Mouse (Mus musculus) bone marrow, adult 2 months (tissue): ENCODE data around the gene Gm11214. TPM values are rescaled to one million over a fixed set of nuclear protein-coding genes. Genes with fewer than 3 reads are reported as not detected.

Experiments used
- H3K27ac ChIP-seq: fragments of 200-500 bp; 2 replicates; pipeline ENCODE4 v1.5.1; 2012; ENCODE audit warnings: low read depth, mild to moderate bottlenecking, control low read depth, inconsistent platforms, low read length; ENCODE audit not compliant: control insufficient read depth, poor library complexity, insufficient read depth
- H3K4me1 ChIP-seq: fragments of 200-500 bp; 2 replicates; pipeline ENCODE4 v1.6.1; 2011; ENCODE audit warnings: low read length; ENCODE audit not compliant: control insufficient read depth, insufficient read depth
- H3K4me3 ChIP-seq: fragments of 200-500 bp; replicated peaks from 2 replicates; pipeline ENCODE3; 2011; ENCODE audit warnings: mild to moderate bottlenecking, low read depth, low read length, control low read depth; ENCODE audit not compliant: control insufficient read depth
- CTCF ChIP-seq: fragments of 200-500 bp; IDR thresholded peaks from 2 replicates; pipeline ENCODE4 v1.5.1; 2011; ENCODE audit warnings: low read length, control low read depth; ENCODE audit not compliant: control insufficient read depth, insufficient read depth
- POLR2A ChIP-seq: fragments of 200-500 bp; IDR thresholded peaks from 2 replicates; pipeline ENCODE4 v1.6.1; 2011; ENCODE audit warnings: low read depth, mild to moderate bottlenecking, control low read depth, low read length, borderline replicate concordance; ENCODE audit not compliant: control insufficient read depth
- WGBS: fragments of 180-500 bp; shearing (Covaris S2); methylation state at CpG from one replicate; pipeline ENCODE4 v1.1.7; 2018; 5-methylcytosine and 5-hydroxymethylcytosine counted together
- polyA plus RNA-seq: library from polyadenylated mRNA; stranded (reverse); fragments of >200 nt; gene quantifications from 2 replicates; pipeline ENCODE4 v1.2.4, GENCODE M21; 2011; ENCODE audit warnings: low replicate concordance; ENCODE audit not compliant: missing spikeins, insufficient read depth, insufficient read length

Gm11214 gene
- polyA plus RNA-seq, 1 experiment: not detected

DNA sequence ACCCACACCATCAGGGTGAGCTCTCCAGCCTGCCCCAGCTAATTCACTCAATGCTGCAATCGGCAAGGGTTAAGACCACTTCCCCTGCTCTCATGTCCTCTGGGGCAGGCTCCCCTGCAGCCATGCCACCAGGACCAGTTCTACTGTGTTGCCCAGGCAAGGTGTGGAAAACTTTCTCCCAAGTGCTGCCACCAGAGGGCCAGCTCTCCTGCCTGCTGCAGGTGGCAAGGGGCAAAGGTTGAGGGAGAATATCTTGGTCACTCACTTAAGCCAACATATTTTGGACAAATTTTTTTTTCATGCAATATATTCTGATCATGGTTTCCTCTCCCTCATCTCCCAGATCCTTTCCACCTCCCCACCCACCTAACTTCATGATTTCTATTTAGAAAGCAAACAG, 8.8 kb downstream of the Gm11214 start:
- Histone ChIP-seq H3K4me1 (no peaks in the 10 kb centered on the region), H3K27ac (no peak overlapping the region), H3K4me3 (no peak overlapping the region)
- TF ChIP-seq CTCF: no peak
- TF ChIP-seq POLR2A: no peak
- WGBS: 25% methylated on average over 1 of the region's 1 CpGs

DNA sequence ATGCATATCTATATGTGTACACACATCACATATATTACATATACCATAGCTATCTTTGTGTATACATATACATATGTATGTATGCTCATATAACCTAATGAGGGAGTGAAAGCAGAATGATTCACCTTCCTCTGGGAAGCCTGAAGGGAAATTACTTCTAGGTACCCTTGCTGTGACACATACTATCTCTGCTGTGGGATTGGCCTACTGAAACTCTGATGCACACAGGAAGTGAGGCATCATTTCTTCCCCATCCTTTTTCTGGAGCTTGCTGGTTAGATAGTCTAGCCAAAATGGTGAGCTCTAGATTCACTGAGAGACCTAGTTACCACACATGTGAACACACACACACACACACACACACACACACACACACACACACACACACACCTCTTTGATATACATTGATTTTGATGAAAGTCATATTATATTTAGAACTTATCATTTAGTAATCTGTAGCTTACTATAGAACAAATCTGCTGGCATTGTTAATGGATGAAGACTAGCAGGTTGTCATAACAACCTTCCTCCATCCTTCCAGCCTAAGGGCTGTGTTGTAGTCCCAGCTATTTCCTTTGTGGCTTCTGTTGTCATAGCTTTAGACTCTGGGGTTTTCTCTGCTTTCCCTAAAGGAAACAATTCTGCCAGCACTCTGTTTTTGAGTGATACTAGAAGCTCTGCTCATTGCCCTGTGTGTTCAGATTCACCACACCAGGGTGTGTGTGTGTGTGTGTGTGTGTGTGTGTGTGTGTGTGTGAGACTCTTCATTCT, 19.0 kb downstream of the Gm11214 start:
- H3K4me1 ChIP-seq: no peaks in the 10 kb centered on the region
- H3K27ac ChIP-seq: no peak overlapping the region
- TF ChIP-seq CTCF: no peak
- no peak for TF ChIP-seq POLR2A
- no peak overlapping the region for H3K4me3 ChIP-seq

DNA sequence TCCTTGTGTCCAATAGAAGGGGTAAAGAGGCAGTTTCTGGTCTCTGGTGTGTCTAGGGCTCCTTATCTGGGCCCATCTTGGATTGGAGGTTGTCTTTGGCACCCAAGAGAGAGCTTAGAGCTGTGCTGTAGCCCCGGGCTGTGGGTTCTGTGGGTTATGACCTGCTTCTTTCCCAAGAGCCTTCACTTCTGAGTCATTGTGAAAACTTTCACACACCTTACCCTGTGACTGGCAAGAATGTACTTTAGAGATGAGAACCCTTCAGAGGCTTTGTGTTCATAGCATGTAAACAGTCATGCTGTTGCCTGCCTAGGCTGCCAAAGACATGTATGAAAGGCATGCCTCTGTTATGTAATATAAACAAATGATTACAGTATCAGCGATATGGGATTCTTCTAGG, 23.3 kb downstream of the Gm11214 start:
- TF ChIP-seq CTCF (no peak), POLR2A (no peak)
- Histone ChIP-seq H3K4me3 (no peak overlapping the region), H3K27ac (no peak overlapping the region), H3K4me1 (no peaks in the 10 kb centered on the region)
- WGBS: 50% methylated on average over 2 of the region's 2 CpGs

DNA sequence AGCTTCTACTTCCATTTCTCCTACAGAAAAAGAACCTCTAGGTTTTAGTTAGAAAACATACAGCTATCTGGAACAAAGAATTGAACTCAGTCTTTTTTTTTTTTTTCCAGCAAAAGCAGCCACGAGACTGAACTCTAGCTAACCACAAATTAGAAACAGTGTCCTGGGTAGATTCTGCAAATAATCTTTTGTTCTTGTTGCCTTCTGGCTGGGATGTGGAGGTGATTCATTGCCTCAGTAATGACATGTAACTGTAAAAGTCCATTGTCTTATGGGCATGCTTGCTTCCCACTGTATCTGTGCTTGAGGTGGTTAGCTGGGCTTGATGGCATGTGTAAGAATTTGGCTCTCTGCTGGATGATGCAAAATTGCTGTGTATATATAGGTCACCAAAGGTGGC, 24.6 kb downstream of the Gm11214 start:
- TF ChIP-seq POLR2A (no peak), CTCF (no peak)
- Histone ChIP-seq H3K4me1 (no peaks in the 10 kb centered on the region), H3K27ac (no peak overlapping the region), H3K4me3 (no peak overlapping the region)
- 24% methylated on average over 1 of the region's 1 CpGs for WGBS

DNA sequence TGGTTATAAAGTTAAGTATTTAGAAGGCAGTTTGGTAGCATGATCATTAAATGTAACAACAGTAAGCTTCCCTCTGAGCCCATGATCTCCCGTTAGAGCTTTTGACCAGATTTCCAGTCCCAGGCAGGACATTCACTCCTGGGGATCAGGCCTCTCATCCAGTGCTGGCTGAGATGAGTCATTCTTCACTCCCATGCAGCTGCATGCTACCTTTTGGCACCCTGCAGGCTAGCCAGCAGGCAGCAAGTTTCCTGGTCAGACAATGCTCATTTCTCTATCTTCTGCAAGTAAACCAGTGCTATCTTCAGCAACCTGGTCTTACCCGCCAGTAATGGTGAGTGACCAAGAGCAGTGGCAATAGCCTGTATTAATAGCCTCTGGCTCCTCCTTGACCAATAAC, 30.0 kb downstream of the Gm11214 start:
- H3K4me3 ChIP-seq: no peak overlapping the region
- peaks cover 2% of the 10 kb centered on the region; the same call in 1 of the 2 replicates for H3K4me1 ChIP-seq
- TF ChIP-seq CTCF (no peak), POLR2A (no peak)
- 83% methylated on average over 2 of the region's 2 CpGs for WGBS
- no peak overlapping the region for H3K27ac ChIP-seq

DNA sequence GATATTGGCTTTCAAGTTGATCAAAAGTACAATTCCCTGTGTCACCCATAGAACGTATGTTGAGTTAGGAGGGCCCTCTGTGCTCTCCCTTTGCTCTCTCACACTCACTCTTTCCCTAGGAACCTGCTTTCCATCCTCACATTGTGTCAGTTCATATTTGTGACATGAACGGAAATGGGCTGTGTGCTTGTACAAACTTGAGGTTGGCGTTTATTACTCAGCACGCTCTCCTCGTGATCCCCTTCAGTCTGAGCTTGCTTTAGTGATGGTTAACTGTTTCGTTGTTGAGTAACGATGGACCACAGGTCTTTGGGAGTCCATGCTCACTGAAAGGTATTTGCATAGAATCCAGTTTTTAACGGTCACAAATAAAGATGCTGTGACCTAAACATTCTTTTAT, 36.1 kb downstream of the Gm11214 start:
- H3K4me1 ChIP-seq: peaks cover 2% of the 10 kb centered on the region; the same call in 1 of the 2 replicates
- H3K4me3 ChIP-seq: no peak overlapping the region
- WGBS: 47% methylated on average over 8 of the region's 8 CpGs
- no peak overlapping the region for H3K27ac ChIP-seq
- TF ChIP-seq CTCF (no peak), POLR2A (no peak)

DNA sequence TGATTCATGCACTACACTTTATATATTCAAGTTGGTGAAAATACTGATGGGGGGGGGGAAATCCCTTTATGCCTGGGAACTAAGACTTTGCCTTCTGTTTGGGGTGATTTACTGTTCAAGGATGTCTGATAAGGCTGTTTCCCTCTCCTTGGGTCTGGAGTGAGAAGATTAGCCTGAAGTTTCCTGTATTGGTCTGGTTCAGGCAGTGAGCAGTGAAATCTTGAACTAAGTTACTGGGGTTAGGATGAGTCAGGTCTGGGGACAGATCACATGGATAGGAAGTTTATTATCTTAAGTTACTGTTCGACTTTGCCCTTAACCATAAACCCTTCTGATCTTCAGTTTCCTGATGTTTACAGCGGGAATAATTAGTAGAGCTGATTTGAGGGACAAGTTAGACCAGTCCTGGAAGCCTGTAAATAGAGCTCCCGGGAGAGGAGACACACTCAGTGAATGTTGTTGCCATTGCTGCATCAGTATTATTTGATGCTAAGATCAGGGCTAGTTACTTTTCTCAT, 37.6 kb downstream of the Gm11214 start:
- TF ChIP-seq CTCF: no peak
- Histone ChIP-seq H3K27ac (no peak overlapping the region), H3K4me3 (no peak overlapping the region), H3K4me1 (peaks cover 2% of the 10 kb centered on the region; the same call in 1 of the 2 replicates)
- WGBS: 14% methylated on average over 3 of the region's 3 CpGs

DNA sequence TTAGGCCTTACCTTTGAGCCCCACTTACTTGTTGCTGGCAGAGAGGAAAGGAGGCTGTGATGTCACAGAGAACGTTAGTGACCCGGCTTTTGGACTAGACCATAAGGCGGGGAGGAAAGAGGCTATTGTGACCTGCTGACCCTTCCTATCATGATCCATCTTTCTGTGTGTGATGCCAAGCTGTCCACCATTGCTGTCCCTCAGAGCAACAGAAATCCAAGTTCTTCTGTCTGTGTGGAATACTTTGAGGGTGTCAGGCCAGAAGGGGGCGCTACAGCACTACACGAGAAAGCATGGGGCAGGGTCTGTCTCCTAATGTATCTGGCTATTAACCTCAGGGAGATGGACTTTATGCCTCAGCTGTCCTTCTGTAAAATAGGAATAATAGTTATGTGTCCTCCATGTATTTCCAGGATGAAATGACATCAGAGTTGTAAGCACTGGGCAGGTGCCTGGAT, 40.8 kb downstream of the Gm11214 start, which contains the start of gene Tex48:
Gene Tex48 (minus strand): TSS at position 51 of the 458 bp plus-strand sequence.
- peak; percentile 71 for TF ChIP-seq CTCF
- no peak for TF ChIP-seq POLR2A
- H3K4me3 ChIP-seq: no peak within 1 kb of the TSS
- H3K27ac ChIP-seq: no peak within 1 kb of the TSS
- WGBS: 47% methylated on average over 5 of the region's 5 CpGs
- no peaks in the 10 kb centered on the region; the same call in 1 of the 2 replicates for H3K4me1 ChIP-seq
